Mouse (Mus musculus) retina, postnatal 1 day (tissue): ENCODE data around the gene Ly75.

Source experiments
- DNase-seq: peaks from one replicate; pipeline ENCODE4 v3.0.0-alpha.2; 2012

Gene Ly75

GRCm38 (mm10) chr2:60370188-60370587, 12.9 kb downstream of the Ly75 start:
- no peak for DNase-seq

DNA sequence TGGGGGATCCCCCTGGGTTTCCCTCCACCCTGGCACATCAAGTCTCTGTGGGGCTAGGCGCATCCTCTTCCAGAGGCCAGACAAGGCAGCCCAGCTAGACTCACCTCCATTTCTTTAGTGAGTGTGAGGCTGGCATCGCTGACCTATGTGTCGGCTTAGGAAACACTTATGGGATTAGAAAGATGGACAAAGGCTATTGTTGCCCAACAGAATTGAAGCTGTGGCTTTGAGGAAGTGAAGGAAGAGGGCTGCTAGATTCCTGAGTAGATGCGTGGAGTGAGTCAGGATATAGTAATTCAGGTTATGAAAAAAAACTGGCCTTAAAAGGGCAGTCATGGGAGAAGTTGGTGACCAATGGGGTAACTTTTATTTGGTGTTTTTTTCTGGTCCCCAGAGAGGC, 13.6 kb downstream of the Ly75 start:
- DNase-seq = no peak

- DNase-seq = no peak
These were observed 15.2 kb downstream of the Ly75 start for GRCm38 (mm10) chr2:60367871-60368270.

DNA sequence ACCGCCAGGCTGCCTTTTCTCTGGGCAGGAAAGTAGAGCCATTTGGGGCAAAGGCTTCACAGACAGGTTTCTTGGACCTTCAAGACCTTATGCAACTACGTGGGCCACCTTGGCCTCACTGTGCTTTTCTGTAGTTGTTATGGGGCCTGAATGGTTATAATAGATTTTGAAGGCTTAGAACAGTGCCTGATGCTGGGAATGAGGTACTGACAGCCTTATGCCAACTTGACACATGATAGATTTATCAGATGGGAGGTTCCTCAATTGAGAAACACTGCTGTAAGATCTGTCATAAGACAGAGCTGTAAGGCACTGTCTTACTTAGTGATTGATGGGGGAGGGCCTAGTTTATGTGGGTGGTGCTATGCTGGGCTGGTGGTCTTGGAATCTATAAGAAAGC, 15.9 kb downstream of the Ly75 start:
- DNase-seq = no peak

GRCm38 (mm10) chr2:60365820-60366610, 17.1 kb downstream of the Ly75 start:
- no peak for DNase-seq

GRCm38 (mm10) chr2:60365138-60365775, 17.8 kb downstream of the Ly75 start:
- no peak for DNase-seq

DNA sequence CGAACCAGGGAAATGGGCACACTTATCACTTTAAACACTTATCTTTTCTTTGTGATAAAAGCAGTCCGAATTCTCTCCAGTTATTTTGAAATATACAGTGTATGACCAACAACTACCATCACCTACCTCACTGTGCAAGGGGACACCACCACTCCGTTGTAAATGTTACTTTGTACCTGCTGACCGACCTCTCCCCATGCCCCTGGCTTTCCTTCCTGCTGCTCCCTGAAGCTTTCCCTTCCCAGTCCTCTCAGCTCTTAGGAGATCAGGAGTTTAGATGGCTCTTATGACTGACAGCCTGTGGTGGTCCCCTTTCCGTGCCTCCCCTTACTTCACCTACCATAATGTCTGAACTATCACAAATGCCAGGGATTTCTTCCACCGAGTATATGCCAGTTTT, 21.0 kb downstream of the Ly75 start:
- no peak for DNase-seq

GRCm38 (mm10) chr2:60359796-60360195, 23.3 kb downstream of the Ly75 start:
- no peak for DNase-seq

GRCm38 (mm10) chr2:60355388-60355683, 27.8 kb downstream of the Ly75 start:
- no peak for DNase-seq

- DNase-seq = no peak
These were observed 28.3 kb downstream of the Ly75 start for GRCm38 (mm10) chr2:60354541-60355387.

DNA sequence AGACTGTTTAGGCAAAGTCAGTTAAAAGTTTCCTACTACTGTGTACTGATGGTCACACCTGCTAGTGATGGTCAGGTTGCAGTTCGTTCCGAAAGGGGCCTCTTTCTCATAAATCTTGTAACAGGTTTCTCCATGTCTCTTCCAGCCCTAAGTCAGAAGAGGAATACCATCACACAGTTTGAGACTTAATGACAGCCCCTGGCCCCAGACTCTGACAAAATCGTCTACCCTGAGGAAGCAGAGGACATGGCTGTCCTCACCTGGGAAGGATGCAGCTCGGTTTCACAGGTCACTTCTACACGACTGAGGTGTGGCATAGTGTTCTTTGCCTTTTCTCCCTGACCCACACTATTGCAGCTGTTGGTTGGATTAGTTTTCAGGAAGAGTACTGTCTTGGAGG, 30.8 kb downstream of the Ly75 start:
- no peak for DNase-seq

DNA sequence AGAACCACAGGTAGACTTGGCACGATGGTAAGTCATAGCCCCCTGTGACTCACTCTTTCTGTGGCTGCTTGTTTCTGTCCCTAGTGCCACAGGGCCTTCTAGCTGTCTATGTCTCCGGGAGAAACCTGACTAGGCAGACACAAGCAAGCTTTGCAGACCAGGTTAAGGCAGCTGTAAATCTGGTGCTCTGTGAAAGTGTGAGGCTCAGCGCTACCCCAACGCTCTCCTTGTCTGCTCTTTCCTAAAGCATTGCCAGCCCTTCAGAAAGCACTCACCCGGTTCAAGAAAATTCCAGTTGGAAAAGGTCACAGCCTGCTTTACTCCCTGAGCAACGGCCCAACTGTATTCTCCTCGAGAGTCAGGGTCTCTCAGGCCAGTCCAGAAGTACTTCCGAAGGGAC, 31.3 kb downstream of the Ly75 start:
- DNase-seq = no peak

- no peak for DNase-seq
These were observed 35.2 kb downstream of the Ly75 start for GRCm38 (mm10) chr2:60347875-60348274.

DNA sequence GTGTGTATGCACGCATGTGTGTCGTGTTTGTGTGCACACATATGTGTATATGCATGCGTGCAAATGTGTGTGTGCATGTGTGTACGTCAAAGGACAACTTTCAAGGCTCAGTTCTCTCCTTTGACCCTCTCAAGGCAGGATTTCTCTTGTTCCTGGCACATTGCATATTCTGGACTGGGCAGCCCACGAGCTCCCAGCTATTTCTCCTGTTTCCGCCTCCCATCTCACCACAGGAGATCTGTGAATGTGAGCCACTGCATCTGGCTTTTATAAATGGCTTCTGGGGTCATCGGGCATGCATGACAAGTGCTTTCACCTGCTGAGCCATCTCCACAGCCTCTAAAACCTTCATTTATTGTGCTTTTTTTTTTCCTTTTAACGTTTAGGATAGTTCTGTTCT, 36.6 kb downstream of the Ly75 start:
- DNase-seq = peak; percentile 37

GRCm38 (mm10) chr2:60345717-60346116, 37.4 kb downstream of the Ly75 start:
- DNase-seq = peak; percentile 23

GRCm38 (mm10) chr2:60343607-60344289, 39.4 kb downstream of the Ly75 start:
- DNase-seq = no peak

GRCm38 (mm10) chr2:60342107-60342880, 40.8 kb downstream of the Ly75 start:
- DNase-seq = no peak

GRCm38 (mm10) chr2:60337937-60338336, 45.2 kb downstream of the Ly75 start:
- no peak for DNase-seq

DNA sequence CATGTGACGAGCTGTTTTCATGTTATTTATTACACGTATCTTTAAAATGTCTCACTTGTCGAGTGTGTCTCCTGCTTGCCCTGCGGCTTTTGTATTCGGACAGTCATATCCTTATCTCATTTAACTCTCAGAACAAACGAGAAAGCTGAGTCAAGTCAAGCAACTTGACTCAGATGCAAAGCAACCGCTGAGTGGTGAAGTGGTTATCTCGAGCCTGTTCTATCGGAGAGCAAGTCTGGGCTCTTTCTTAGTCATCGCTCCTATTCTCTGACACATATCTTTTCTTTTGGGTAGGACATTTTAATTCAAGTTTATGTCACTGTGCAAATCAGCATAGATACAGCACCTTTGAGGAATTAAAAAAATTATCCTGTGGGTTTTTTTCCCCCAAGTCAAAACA, 54.5 kb downstream of the Ly75 start:
- DNase-seq = no peak

DNA sequence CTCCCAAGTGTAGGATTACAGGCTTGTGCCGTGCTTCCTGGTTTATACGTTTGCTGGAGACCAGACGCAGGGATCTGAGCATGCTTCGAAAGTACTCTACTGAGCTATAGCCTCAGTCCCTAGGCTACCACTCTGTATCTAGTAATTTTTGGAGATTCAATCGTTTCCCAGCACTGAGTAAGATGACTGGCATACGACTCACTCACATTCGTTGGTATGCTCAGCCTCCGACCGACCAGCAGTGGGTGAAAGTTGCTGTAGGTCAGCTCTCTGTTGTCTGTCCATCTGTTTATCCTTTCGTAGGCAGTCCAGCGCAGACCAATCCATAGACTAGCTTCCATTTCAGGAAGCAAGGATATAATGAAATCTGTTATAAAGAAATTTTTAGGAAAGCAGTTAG, 55.5 kb downstream of the Ly75 start:
- no peak for DNase-seq

GRCm38 (mm10) chr2:60326948-60327347, 56.2 kb downstream of the Ly75 start:
- no peak for DNase-seq

DNA sequence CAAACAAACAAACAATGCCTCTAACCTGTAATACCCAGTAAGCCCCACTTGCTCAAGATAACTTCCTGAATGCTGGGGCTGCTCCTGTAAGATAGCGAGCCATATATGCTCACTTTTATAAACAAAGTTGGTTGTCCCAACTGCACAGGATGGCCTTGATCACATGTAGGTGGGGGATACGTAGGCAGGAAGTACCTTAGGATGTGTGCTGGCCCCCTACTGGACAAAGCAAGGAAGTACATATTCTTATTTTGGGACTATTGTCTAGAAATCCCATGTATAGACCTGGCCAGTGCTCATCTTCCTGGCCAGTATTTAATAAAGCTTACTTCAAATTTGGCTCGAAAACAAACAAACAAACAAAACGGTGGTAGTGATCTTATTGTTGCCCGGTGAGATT, 59.7 kb downstream of the Ly75 start:
- peak; percentile 34 for DNase-seq
